ENCODE assay signal across 14 mouse cellular contexts in genomic region chr17:29884596-29884995, GRCm38 (mm10).
DNase-seq lines count a peak whose midpoint lies in the region; ATAC-seq and TF ChIP-seq lines count a peak whose summit lies in the region.
"Had no signal": no experiment of that assay in that cellular context is flagged by ENCODE, and none has a peak within 500 bp of the region (broad histone marks: within the 10 kb centered on the region; RNA-seq: fewer than 3 reads in every experiment).

No protein-coding gene starts in this region.

- DNase-seq in cerebellum, adult 8-10 months, result peak; percentile 42
- DNase-seq in cerebellum, adult 11 months, result no peak
- DNase-seq in cerebellum, postnatal 14 days, result peak; percentile 64
- DNase-seq in hindbrain, embryonic 14.5 days (ENCODE audit: low spot score), result no peak
- peak; percentile 81 for DNase-seq in midbrain, postnatal 0 days (ENCODE audit: low spot score)
- no peak for DNase-seq in frontal cortex, postnatal 14 days (ENCODE audit: low spot score in 2 of 2)
- DNase-seq in lung, postnatal 4 days, result no peak
- DNase-seq: adrenal gland, postnatal 10 days; kidney, adult 9 months; lung, postnatal 10 days; thymus, postnatal 36 days had no signal

- H3K27me3 ChIP-seq in hindbrain, embryonic 14.5 days (ENCODE audit: control insufficient read depth, insufficient read depth, low read length), result no peaks in the 10 kb centered on the region
- H3K27me3 ChIP-seq in midbrain, postnatal 0 days (ENCODE audit: insufficient read depth, low read length), result no peaks in the 10 kb centered on the region

- H3K9me3 ChIP-seq in hindbrain, embryonic 14.5 days (ENCODE audit: control insufficient read depth, low read length), result no peaks in the 10 kb centered on the region
- H3K9me3 ChIP-seq in midbrain, postnatal 0 days (ENCODE audit: low read length), result no peaks in the 10 kb centered on the region
- H3K9me3 ChIP-seq: heart, embryonic 13.5 days had no signal

- no peaks in the 10 kb centered on the region for H3K36me3 ChIP-seq in hindbrain, embryonic 14.5 days (replicated peaks; ENCODE audit: control insufficient read depth, insufficient read depth)
- no peaks in the 10 kb centered on the region for H3K36me3 ChIP-seq in midbrain, postnatal 0 days (ENCODE audit: insufficient read depth, low read length)
- H3K36me3 ChIP-seq: heart, embryonic 13.5 days had no signal

- H3K27ac ChIP-seq in hindbrain, embryonic 14.5 days, result 0 out of 2 replicates have a peak overlapping the region, but pooled peaks have one; percentile 26
- no peak overlapping the region; the same call in 1 of the 2 replicates for H3K27ac ChIP-seq in midbrain, postnatal 0 days (ENCODE audit: low read depth, low read length)
- H3K27ac ChIP-seq: heart, embryonic 13.5 days; left cerebral cortex, adult 2 months had no signal

- ATAC-seq in hindbrain, embryonic 14.5 days (ENCODE audit: low FRiP score), result no peak
- no peak for ATAC-seq in midbrain, postnatal 0 days (ENCODE audit: low FRiP score)
- no peak for ATAC-seq in granulocyte monocyte progenitor cell, adult 5-6 weeks (replicated peaks; ENCODE audit: poor library complexity, severe bottlenecking)

- H3K4me3 ChIP-seq in hindbrain, embryonic 14.5 days (replicated peaks; ENCODE audit: low read length), result peak overlapping the region; percentile 69
- peak overlapping the region; percentile 70 for H3K4me3 ChIP-seq in midbrain, postnatal 0 days (ENCODE audit: low read depth, low read length)
- H3K4me3 ChIP-seq: heart, embryonic 13.5 days; left cerebral cortex, adult 2 months had no signal

- peak overlapping the region; percentile 72 for H3K4me2 ChIP-seq in hindbrain, embryonic 14.5 days (replicated peaks)
- peak overlapping the region; percentile 99 for H3K4me2 ChIP-seq in midbrain, postnatal 0 days (ENCODE audit: low read depth, low read length, poor library complexity, severe bottlenecking)
- H3K4me2 ChIP-seq: heart, embryonic 13.5 days had no signal

- peaks cover 53% of the 10 kb centered on the region for H3K4me1 ChIP-seq in hindbrain, embryonic 14.5 days (replicated peaks; ENCODE audit: control insufficient read depth, insufficient read depth, low read length)
- H3K4me1 ChIP-seq in midbrain, postnatal 0 days (ENCODE audit: insufficient read depth, low read length), result peaks cover 13% of the 10 kb centered on the region; the same call in 1 of the 2 replicates

- WGBS in hindbrain, embryonic 14.5 days, result 15% methylated on average over 6 of the region's 6 CpGs
- 28% methylated on average over 6 of the region's 6 CpGs for WGBS in midbrain, postnatal 0 days

- H3K9ac ChIP-seq in hindbrain, embryonic 14.5 days, result peak overlapping the region; percentile 66
- H3K9ac ChIP-seq in midbrain, postnatal 0 days (replicated peaks; ENCODE audit: low read length, poor library complexity, severe bottlenecking), result peak overlapping the region; percentile 39; the same call in 1 of the 2 replicates
- H3K9ac ChIP-seq: heart, embryonic 13.5 days had no signal

- TF ChIP-seq CTCF in midbrain, postnatal 0 days (IDR thresholded peaks at IDR 0.05), result no peak

Comparison
In these comparisons a context has a peak if more than half of its experiments do, and no peak if none do; other contexts are left out.
1. DNase-seq: peak in cerebellum, adult 8-10 months (single experiment), cerebellum, postnatal 14 days (2 of 2) and midbrain, postnatal 0 days (single experiment); none in cerebellum, adult 11 months (single experiment), hindbrain, embryonic 14.5 days (single experiment), frontal cortex, postnatal 14 days (0 of 2) and lung, postnatal 4 days (0 of 2).